Mouse (Mus musculus): ENCODE results near the gene Col2a1. TPM values are rescaled to one million over a fixed set of nuclear protein-coding genes. Genes with fewer than 3 reads are reported as not detected.

Gene Col2a1
- polyA plus RNA-seq, 1 experiment, result not detected

DNA sequence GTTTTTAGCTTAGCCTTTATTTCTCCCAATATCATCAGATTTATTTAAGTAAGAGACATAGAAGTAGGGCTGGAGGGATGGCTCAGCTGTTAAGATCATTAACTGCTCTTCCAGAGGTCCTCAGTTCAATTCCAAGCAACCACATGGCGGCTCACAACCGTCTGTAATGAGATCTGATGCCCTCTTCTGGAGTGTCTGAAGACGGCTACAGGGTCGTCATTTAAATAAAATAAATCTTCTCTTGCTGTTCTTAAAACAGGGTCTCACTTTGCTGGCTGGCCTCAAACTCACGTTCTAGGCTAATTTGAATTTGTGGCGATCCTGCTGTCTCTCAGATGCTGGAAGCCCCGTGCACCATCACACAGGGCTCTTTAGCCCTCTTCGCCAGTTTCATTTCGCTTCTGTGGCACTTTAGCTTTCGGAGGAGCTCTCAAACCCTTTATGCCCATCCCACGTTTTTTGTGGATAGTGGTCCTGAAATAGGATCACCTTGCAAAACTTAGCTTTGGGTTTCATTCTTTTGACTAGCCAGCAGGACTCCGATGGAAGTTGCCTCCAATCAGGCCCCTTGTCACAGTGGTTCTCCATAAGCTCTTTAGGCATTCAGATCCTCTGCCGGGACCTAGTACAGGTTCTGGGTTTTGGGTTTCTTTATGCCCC is 41.0 kb downstream of the Col2a1 start:
- 2% methylated on average over 13 of the region's 13 CpGs for WGBS
- H3K4me3 ChIP-seq (replicated peaks; ENCODE audit: control insufficient read depth, low read depth, low read length), result peak overlapping the region; percentile 71
- peak overlapping the region; percentile 17; the same call in 1 of the 2 replicates for H3K27ac ChIP-seq (ENCODE audit: control insufficient read depth, insufficient read depth, low read depth, low read length, poor library complexity)
- no peak for TF ChIP-seq POLR2A (IDR thresholded peaks at IDR 0.05; ENCODE audit: borderline replicate concordance, control insufficient read depth, low read depth, low read length)
- peaks cover 1% of the 10 kb centered on the region; the same call in 1 of the 2 replicates for H3K4me1 ChIP-seq (ENCODE audit: control insufficient read depth, insufficient read depth, low read length)

DNA sequence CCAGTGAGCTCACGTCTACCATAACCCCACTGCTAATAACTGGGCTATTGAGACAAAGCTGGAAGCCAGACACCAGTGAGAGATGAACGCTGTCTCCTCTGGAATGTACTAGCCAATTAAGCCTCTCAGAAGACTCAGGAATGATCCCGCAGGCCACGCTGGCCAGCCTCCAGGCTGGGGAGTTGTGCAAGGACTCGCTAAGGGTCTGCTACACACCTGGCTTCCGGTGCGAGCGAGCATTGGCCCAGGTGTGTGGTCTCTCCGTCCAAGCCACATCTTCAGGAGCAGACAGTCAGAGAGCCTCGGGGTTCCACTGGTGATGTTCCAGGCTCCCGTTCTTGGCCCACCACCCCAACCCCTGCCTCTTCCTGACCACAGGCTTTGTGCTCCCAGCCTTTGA is 48.1 kb downstream of the Col2a1 start:
- Histone ChIP-seq H3K4me1 (ENCODE audit: control insufficient read depth, insufficient read depth, low read length) (no peaks in the 10 kb centered on the region), H3K27ac (ENCODE audit: control insufficient read depth, insufficient read depth, low read depth, low read length, poor library complexity) (no peak overlapping the region; the same call in 1 of the 2 replicates), H3K4me3 (replicated peaks; ENCODE audit: control insufficient read depth, low read depth, low read length) (no peak overlapping the region)
- WGBS, result 82% methylated on average over 11 of the region's 11 CpGs
- TF ChIP-seq CTCF (IDR thresholded peaks at IDR 0.05; ENCODE audit: control insufficient read depth, insufficient read depth, low read length), result no peak
- TF ChIP-seq POLR2A (IDR thresholded peaks at IDR 0.05; ENCODE audit: borderline replicate concordance, control insufficient read depth, low read depth, low read length), result no peak

DNA sequence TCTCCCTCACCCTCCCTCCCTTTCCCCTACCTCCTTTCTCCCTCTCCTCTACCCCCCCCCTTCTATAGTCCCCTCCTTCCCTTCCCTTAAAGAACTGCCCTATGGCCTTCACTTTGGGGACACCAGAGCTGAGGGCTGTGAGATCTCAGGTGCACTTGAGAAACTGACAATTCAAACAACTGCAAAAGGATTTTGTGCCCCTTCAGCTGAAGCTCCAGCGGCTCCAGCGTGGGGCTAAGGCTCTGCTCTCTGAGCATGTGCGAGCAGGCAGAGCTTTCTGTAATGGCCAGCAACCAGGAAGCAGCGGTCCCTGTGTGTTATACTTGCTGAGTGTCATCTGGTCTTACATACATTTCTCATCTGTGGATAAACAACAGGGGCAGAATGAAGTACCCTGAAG is 48.8 kb downstream of the Col2a1 start:
- Histone ChIP-seq H3K4me1 (ENCODE audit: control insufficient read depth, insufficient read depth, low read length) (no peaks in the 10 kb centered on the region), H3K27ac (ENCODE audit: control insufficient read depth, insufficient read depth, low read depth, low read length, poor library complexity) (0 out of 2 replicates have a peak overlapping the region, but pooled peaks have one; percentile 2), H3K4me3 (replicated peaks; ENCODE audit: control insufficient read depth, low read depth, low read length) (no peak overlapping the region)
- no peak for TF ChIP-seq CTCF (IDR thresholded peaks at IDR 0.05; ENCODE audit: control insufficient read depth, insufficient read depth, low read length)
- no peak for TF ChIP-seq POLR2A (IDR thresholded peaks at IDR 0.05; ENCODE audit: borderline replicate concordance, control insufficient read depth, low read depth, low read length)
- 61% methylated on average over 4 of the region's 4 CpGs for WGBS

DNA sequence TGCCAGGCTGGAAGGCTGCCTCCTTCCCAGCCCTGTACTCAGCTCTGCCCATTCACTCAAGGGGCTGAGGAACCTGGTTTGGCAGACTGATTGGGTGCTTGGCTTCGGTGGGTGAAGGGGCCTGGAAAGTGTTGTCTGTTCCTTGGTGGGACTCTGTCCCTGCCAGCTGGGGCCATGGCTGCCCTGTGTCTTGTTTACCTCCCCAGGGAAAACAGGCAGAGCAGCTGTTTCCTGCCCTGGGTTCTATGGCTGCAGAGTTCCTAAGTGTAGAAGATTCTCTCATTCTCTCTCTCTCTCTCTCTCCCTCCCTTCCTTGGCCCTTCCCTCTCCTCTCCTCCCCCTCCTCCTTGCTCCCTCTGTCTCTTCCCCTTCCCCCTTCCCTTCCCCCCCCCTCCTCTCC is 49.2 kb downstream of the Col2a1 start:
- Histone ChIP-seq H3K27ac (ENCODE audit: control insufficient read depth, insufficient read depth, low read depth, low read length, poor library complexity) (peak overlapping the region; percentile 73), H3K4me3 (replicated peaks; ENCODE audit: control insufficient read depth, low read depth, low read length) (no peak overlapping the region), H3K4me1 (ENCODE audit: control insufficient read depth, insufficient read depth, low read length) (no peaks in the 10 kb centered on the region)
- 45% methylated on average over 1 of the region's 1 CpGs for WGBS
- TF ChIP-seq POLR2A (IDR thresholded peaks at IDR 0.05; ENCODE audit: borderline replicate concordance, control insufficient read depth, low read depth, low read length) (no peak), CTCF (IDR thresholded peaks at IDR 0.05; ENCODE audit: control insufficient read depth, insufficient read depth, low read length) (no peak)

DNA sequence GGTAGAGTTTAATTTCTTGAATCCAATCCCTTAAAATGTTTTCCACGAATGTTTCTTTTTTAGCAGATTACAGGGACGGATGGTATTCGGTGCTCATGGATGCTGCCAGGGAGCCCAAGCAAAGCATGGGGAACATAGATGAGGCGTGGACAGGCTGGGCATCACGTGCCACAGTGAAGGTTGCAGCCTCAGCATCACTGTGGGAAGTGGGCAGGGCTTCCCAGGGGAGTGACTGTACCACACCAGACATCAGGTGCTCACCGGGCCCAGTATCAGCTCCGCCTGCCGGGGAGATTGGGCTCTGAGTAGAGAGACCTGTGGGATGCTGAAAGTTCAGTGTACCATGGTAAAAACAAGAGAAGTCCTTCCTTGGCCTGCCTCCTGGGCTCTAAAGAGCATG is 49.8 kb downstream of the Col2a1 start:
- H3K4me1 ChIP-seq (ENCODE audit: control insufficient read depth, insufficient read depth, low read length), result no peaks in the 10 kb centered on the region; the same call in 1 of the 2 replicates
- H3K4me3 ChIP-seq (replicated peaks; ENCODE audit: control insufficient read depth, low read depth, low read length), result no peak overlapping the region
- no peak overlapping the region for H3K27ac ChIP-seq (ENCODE audit: control insufficient read depth, insufficient read depth, low read depth, low read length, poor library complexity)
- TF ChIP-seq POLR2A (IDR thresholded peaks at IDR 0.05; ENCODE audit: borderline replicate concordance, control insufficient read depth, low read depth, low read length) (no peak), CTCF (IDR thresholded peaks at IDR 0.05; ENCODE audit: control insufficient read depth, insufficient read depth, low read length) (no peak)
- WGBS, result 70% methylated on average over 8 of the region's 8 CpGs

DNA sequence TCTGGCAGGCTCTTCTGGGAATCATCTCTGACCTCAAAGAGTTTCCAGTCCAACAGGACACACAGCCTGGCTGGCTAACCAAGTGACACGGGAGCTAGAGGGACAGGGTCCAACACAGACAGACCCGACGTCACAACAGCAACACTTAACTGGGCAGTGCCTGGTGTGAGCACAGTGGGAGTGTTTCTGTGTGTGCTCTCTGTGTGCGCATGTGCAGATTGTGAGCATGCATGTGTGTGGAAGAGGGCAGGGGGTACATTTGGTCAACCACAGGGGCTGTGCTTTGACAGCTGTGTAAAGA is 51.7 kb downstream of the Col2a1 start:
- H3K4me3 ChIP-seq (replicated peaks; ENCODE audit: control insufficient read depth, low read depth, low read length), result no peak overlapping the region
- H3K4me1 ChIP-seq (ENCODE audit: control insufficient read depth, insufficient read depth, low read length), result no peaks in the 10 kb centered on the region; the same call in 1 of the 2 replicates
- 58% methylated on average over 4 of the region's 4 CpGs for WGBS
- H3K27ac ChIP-seq (ENCODE audit: control insufficient read depth, insufficient read depth, low read depth, low read length, poor library complexity), result no peak overlapping the region
- TF ChIP-seq CTCF (IDR thresholded peaks at IDR 0.05; ENCODE audit: control insufficient read depth, insufficient read depth, low read length) (no peak), POLR2A (IDR thresholded peaks at IDR 0.05; ENCODE audit: borderline replicate concordance, control insufficient read depth, low read depth, low read length) (no peak)

DNA sequence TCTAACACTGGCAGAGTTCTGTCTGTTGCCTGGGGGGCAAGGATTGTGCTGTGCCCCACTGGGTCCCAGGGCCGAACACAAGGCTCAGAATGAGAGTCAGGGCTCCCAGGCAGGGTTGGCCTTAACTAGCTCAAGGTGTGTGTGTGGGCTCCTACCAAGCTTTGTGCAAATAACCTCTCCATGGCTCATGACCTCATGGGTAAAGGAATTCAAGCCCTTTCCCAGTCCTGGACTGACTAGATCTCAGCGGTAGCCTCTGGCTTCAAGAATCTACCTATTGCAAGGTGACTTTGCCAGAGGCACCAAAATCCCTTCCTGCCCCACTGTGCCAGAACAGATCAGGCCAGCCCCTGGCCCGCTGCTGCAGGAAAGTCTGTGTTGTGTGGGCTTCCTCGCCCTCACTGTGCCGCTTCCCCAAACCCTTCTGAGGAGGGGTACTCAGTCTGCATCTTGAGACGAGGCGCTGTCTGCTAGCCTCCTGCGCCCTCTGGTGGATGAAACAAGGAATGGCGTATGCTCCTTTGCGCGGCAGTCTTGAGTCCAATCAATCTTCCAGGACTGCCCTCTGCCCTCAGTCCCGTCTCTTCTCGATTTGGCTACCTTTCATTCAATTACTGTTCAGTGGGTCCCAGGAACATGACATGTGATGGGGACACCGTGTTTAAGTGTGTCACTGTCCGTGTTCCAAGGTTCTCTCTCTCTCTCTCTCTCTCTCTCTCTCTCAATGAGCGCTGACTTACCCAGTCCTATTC is 52.2 kb downstream of the Col2a1 start:
- Histone ChIP-seq H3K4me3 (replicated peaks; ENCODE audit: control insufficient read depth, low read depth, low read length) (no peak overlapping the region), H3K27ac (ENCODE audit: control insufficient read depth, insufficient read depth, low read depth, low read length, poor library complexity) (no peak overlapping the region), H3K4me1 (ENCODE audit: control insufficient read depth, insufficient read depth, low read length) (no peaks in the 10 kb centered on the region; the same call in 1 of the 2 replicates)
- WGBS, result 19% methylated on average over 16 of the region's 16 CpGs
- TF ChIP-seq CTCF (IDR thresholded peaks at IDR 0.05; ENCODE audit: control insufficient read depth, insufficient read depth, low read length), result peak; percentile 95
- no peak for TF ChIP-seq POLR2A (IDR thresholded peaks at IDR 0.05; ENCODE audit: borderline replicate concordance, control insufficient read depth, low read depth, low read length)

DNA sequence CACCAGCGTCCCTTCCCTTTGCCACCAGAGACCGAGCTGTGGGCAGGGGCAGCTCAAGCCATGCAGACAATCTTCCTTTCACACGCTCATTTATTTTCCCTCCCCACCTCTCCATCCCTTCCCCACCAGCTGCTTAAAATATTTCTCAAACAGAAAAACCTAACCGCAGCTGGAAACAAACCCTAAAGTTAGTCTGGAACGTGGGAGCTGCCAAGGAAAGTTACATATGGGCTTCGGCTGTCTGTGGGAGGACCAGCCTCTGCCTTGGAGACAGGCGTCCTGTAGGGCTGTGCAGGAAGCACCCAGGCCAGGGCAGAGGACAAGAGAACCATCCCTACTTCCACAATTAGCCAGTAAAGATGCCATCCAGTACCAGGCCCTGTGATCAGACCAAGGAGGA is 54.3 kb downstream of the Col2a1 start:
- 47% methylated on average over 7 of the region's 7 CpGs for WGBS
- Histone ChIP-seq H3K27ac (ENCODE audit: control insufficient read depth, insufficient read depth, low read depth, low read length, poor library complexity) (no peak overlapping the region), H3K4me3 (replicated peaks; ENCODE audit: control insufficient read depth, low read depth, low read length) (no peak overlapping the region), H3K4me1 (ENCODE audit: control insufficient read depth, insufficient read depth, low read length) (no peaks in the 10 kb centered on the region; the same call in 1 of the 2 replicates)
- TF ChIP-seq CTCF (IDR thresholded peaks at IDR 0.05; ENCODE audit: control insufficient read depth, insufficient read depth, low read length) (no peak), POLR2A (IDR thresholded peaks at IDR 0.05; ENCODE audit: borderline replicate concordance, control insufficient read depth, low read depth, low read length) (no peak)

Measured in bone marrow, adult 2 months (tissue).